ENCODE assay signal across 9 mouse cellular contexts in the genomic region with DNA sequence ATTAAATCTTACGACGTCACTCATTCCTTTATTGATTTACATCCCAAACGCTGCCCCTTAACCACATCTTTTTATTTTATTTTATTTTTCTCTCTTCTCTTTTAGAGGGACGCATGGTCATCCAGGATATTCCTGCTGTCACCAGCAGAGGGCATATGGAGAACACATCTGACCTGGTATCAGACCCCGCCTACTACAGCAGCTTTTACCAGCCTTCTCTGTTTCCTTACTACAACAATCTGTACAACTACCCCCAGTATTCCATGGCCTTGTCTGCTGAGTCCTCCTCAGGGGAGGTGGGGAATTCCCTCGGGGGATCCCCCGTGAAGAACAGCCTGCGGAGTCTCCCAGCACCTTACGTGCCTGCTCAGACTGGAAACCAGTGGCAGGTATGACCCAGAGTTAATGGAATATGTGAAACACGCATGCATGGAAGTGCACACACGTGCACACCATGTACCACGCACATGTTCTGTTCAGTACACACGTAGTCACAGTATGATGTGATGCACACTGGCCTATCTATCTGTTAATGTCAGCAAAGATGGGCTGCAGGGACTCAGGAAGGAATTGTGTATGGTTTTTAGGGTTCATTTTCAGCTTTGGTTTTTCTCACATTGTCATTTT. TPM values are rescaled to one million over a fixed set of nuclear protein-coding genes. Genes with fewer than 3 reads are reported as not detected.
DNase-seq lines count a peak whose midpoint lies in the region; ATAC-seq lines count a peak whose summit lies in the region.
"Had no signal": no experiment of that assay in that cellular context is flagged by ENCODE, and none has a peak within 500 bp of the region (broad histone marks: within the 10 kb centered on the region; RNA-seq: fewer than 3 reads in every experiment).

No protein-coding gene starts in this region.

- no peaks in the 10 kb centered on the region for H3K27me3 ChIP-seq in forebrain, embryonic 13.5 days
- no peaks in the 10 kb centered on the region; the same call in 1 of the 2 replicates for H3K27me3 ChIP-seq in hindbrain, embryonic 16.5 days (replicated peaks; ENCODE audit: control insufficient read depth, insufficient read depth, low read length)
- H3K27me3 ChIP-seq in megakaryocyte, embryonic 14.5 days (replicated peaks): peaks cover 6% of the 10 kb centered on the region

- H3K9me3 ChIP-seq in forebrain, embryonic 13.5 days (replicated peaks): no peaks in the 10 kb centered on the region
- H3K9me3 ChIP-seq in hindbrain, embryonic 16.5 days (ENCODE audit: control insufficient read depth, low read length): no peaks in the 10 kb centered on the region
- H3K9me3 ChIP-seq in megakaryocyte, embryonic 14.5 days: peaks cover 13% of the 10 kb centered on the region

- H3K4me3 ChIP-seq in forebrain, embryonic 13.5 days: no peak overlapping the region
- H3K4me3 ChIP-seq in hindbrain, embryonic 16.5 days (ENCODE audit: low read length): no peak overlapping the region
- H3K4me3 ChIP-seq in megakaryocyte, embryonic 14.5 days (replicated peaks): peak overlapping the region; percentile 56

- H3K27ac ChIP-seq in forebrain, embryonic 13.5 days: no peak overlapping the region
- no peak overlapping the region for H3K27ac ChIP-seq in hindbrain, embryonic 16.5 days (ENCODE audit: low read depth, low read length)

- H3K36me3 ChIP-seq in forebrain, embryonic 13.5 days (ENCODE audit: poor library complexity, severe bottlenecking): no peaks in the 10 kb centered on the region
- H3K36me3 ChIP-seq in hindbrain, embryonic 16.5 days (ENCODE audit: control insufficient read depth, insufficient read depth, low read length): no peaks in the 10 kb centered on the region
- H3K36me3 ChIP-seq in megakaryocyte, embryonic 14.5 days (replicated peaks; ENCODE audit: low read length): no peaks in the 10 kb centered on the region

- ATAC-seq in CD4-positive, CD25-positive, alpha-beta regulatory T cell, adult 4 months: no peak
- peak; percentile 81 for ATAC-seq in forebrain, embryonic 13.5 days
- peak; percentile 65 for ATAC-seq in hindbrain, embryonic 16.5 days

- peak; percentile 7 for DNase-seq in CD4-positive, CD25-positive, alpha-beta regulatory T cell, adult 2 months (ENCODE audit: low read depth, low spot score)
- DNase-seq in c-Kit-positive CD71-negative TER-119-negative erythroid progenitor cells, embryonic 14.5 days (ENCODE audit: low read depth): peak; percentile 23
- peak; percentile 7 for DNase-seq in left cerebral cortex, adult 11 months (ENCODE audit: low spot score)
- DNase-seq in skeletal muscle tissue, adult 2 months (ENCODE audit: low read depth, low spot score): peak; percentile 34

- WGBS in forebrain, embryonic 13.5 days: 32% methylated on average over 13 of the region's 13 CpGs
- 34% methylated on average over 13 of the region's 13 CpGs for WGBS in hindbrain, embryonic 16.5 days

- H3K9ac ChIP-seq in forebrain, embryonic 13.5 days: no peak overlapping the region
- H3K9ac ChIP-seq in hindbrain, embryonic 16.5 days (ENCODE audit: low read depth, low read length): peak overlapping the region; percentile 33; the same call in 1 of the 2 replicates

- H3K4me2 ChIP-seq in forebrain, embryonic 13.5 days: no peak overlapping the region
- no peak overlapping the region for H3K4me2 ChIP-seq in hindbrain, embryonic 16.5 days (ENCODE audit: low read length)

- H3K4me1 ChIP-seq in forebrain, embryonic 13.5 days: peaks cover 3% of the 10 kb centered on the region; the same call in 1 of the 2 replicates
- no peaks in the 10 kb centered on the region for H3K4me1 ChIP-seq in hindbrain, embryonic 16.5 days (ENCODE audit: control insufficient read depth, insufficient read depth, low read depth, low read length)
- no peaks in the 10 kb centered on the region; the same call in 1 of the 2 replicates for H3K4me1 ChIP-seq in megakaryocyte, embryonic 14.5 days

RNA-seq across cellular contexts. Expression of a gene that starts 40.4 kb away (rescaled TPM):
- polyA plus RNA-seq in CD4-positive, CD25-positive, alpha-beta regulatory T cell, adult 4 months (2017; shearing (Covaris generic)): not detected
- 0.50 and 0.61 TPM in 2 replicates for polyA plus RNA-seq in forebrain, embryonic 13.5 days (2015; fragmentation: Nextera tagmentation; extraction: Ambion mirVana)
- polyA plus RNA-seq in hindbrain, embryonic 16.5 days (2015; fragmentation: Nextera tagmentation; extraction: Ambion mirVana): not detected in 2 replicates
- polyA plus RNA-seq in megakaryocyte, embryonic 14.5 days (2012; ENCODE audit: insufficient read depth, low replicate concordance): not detected in 2 replicates
- polyA plus RNA-seq: C2C12 had no signal
